Mouse (Mus musculus) lung, embryonic 14.5 days (tissue): ENCODE data around the gene Fanca. TPM values are rescaled to one million over a fixed set of nuclear protein-coding genes. Genes with fewer than 3 reads are reported as not detected.

ENCODE experiments used
- ATAC-seq: fragments of 200-750 bp; cut with Nextera tagmentation; 2 replicates; pipeline ENCODE4 v1.8.0; 2017; ENCODE audit warnings: mild to moderate bottlenecking, moderate TSS enrichment, moderate library complexity; ENCODE audit not compliant: insufficient read depth
- DNase-seq: peaks from one replicate; pipeline ENCODE4 v3.0.0-alpha.2; 2015
- H3K27ac ChIP-seq: fragments of 300-500 bp; sonication (generic); 2 replicates; pipeline ENCODE4 v1.5.1; 2014; ENCODE audit warnings: low read depth, mild to moderate bottlenecking, moderate library complexity
- H3K27me3 ChIP-seq: fragments of 300-500 bp; sonication (generic); 2 replicates; pipeline ENCODE4 v1.6.1; 2014; ENCODE audit warnings: low read length, control low read depth; ENCODE audit not compliant: insufficient read depth
- H3K36me3 ChIP-seq: fragments of 300-500 bp; sonication (generic); 2 replicates; pipeline ENCODE4 v1.6.1; 2014; ENCODE audit warnings: control low read depth; ENCODE audit not compliant: insufficient read depth
- H3K4me1 ChIP-seq: fragments of 300-500 bp; sonication (generic); 2 replicates; pipeline ENCODE4 v1.6.1; 2014; ENCODE audit warnings: antibody characterized with exemption, control low read depth; ENCODE audit not compliant: insufficient read depth
- H3K4me2 ChIP-seq: fragments of 300-500 bp; sonication (generic); 2 replicates; pipeline ENCODE4 v1.6.1; 2014; ENCODE audit warnings: mild to moderate bottlenecking
- H3K4me3 ChIP-seq: fragments of 300-500 bp; sonication (generic); 2 replicates; pipeline ENCODE4 v1.5.1; 2014; ENCODE audit warnings: low read depth, low read length
- H3K9ac ChIP-seq: fragments of 300-500 bp; sonication (generic); 2 replicates; pipeline ENCODE4 v1.6.1; 2014
- H3K9me3 ChIP-seq: fragments of 300-500 bp; sonication (generic); 2 replicates; pipeline ENCODE4 v1.6.1; 2016; ENCODE audit warnings: low read depth, low read length, control low read depth
- CTCF ChIP-seq: IDR thresholded peaks from 2 replicates; pipeline ENCODE4 v1.5.1; 2016; ENCODE audit warnings: antibody characterized with exemption, low read depth
- WGBS: fragments of 180-500 bp; shearing (Covaris S2); extraction: QIAGEN DNeasy Blood & Tissue Kit; methylation state at CpG from one replicate; pipeline ENCODE4 v1.1.7; 2014; 5-methylcytosine and 5-hydroxymethylcytosine counted together
- polyA plus RNA-seq: library from polyadenylated mRNA; unstranded; fragments of >200 nt; fragmentation: Nextera tagmentation; extraction: Ambion mirVana; gene quantifications from 2 replicates; pipeline ENCODE4 v1.2.1, GENCODE M21; 2014

Fanca gene
- polyA plus RNA-seq, 1 experiment from 2014 or later: 41.6 TPM

GRCm38 (mm10) chr8:123331301-123331700, 12.9 kb upstream of the Fanca start:
- Histone ChIP-seq H3K4me2 (no peak overlapping the region), H3K27ac (no peak overlapping the region), H3K36me3 (no peaks in the 10 kb centered on the region), H3K4me3 (no peak overlapping the region), H3K27me3 (peaks cover 10% of the 10 kb centered on the region; the same call in 1 of the 2 replicates), H3K4me1 (0 out of 2 replicates have a peak, but pooled peaks cover 3% of the 10 kb centered on the region), H3K9ac (no peak overlapping the region), H3K9me3 (no peaks in the 10 kb centered on the region)
- ATAC-seq (no peak), DNase-seq (no peak)
- no peak for TF ChIP-seq CTCF
- 69% methylated on average over 2 of the region's 2 CpGs for WGBS

GRCm38 (mm10) chr8:123330701-123331100, 12.3 kb upstream of the Fanca start:
- Histone ChIP-seq H3K27me3 (peaks cover 10% of the 10 kb centered on the region; the same call in 1 of the 2 replicates), H3K4me3 (no peak overlapping the region), H3K4me2 (no peak overlapping the region), H3K9ac (no peak overlapping the region), H3K9me3 (no peaks in the 10 kb centered on the region), H3K27ac (no peak overlapping the region), H3K4me1 (0 out of 2 replicates have a peak, but pooled peaks cover 3% of the 10 kb centered on the region), H3K36me3 (no peaks in the 10 kb centered on the region)
- DNase-seq (no peak), ATAC-seq (no peak)
- no peak for TF ChIP-seq CTCF
- 41% methylated on average over 6 of the region's 6 CpGs for WGBS

GRCm38 (mm10) chr8:123329961-123330360, 11.6 kb upstream of the Fanca start:
- Histone ChIP-seq H3K27ac (no peak overlapping the region), H3K36me3 (no peaks in the 10 kb centered on the region), H3K4me1 (0 out of 2 replicates have a peak, but pooled peaks cover 3% of the 10 kb centered on the region), H3K9ac (no peak overlapping the region), H3K4me2 (no peak overlapping the region), H3K27me3 (peaks cover 10% of the 10 kb centered on the region; the same call in 1 of the 2 replicates), H3K9me3 (no peaks in the 10 kb centered on the region), H3K4me3 (no peak overlapping the region)
- no peak for TF ChIP-seq CTCF
- ATAC-seq: no peak
- DNase-seq: no peak
- 61% methylated on average over 5 of the region's 5 CpGs for WGBS

GRCm38 (mm10) chr8:123329350-123329749, 11.0 kb upstream of the Fanca start:
- Histone ChIP-seq H3K9me3 (no peaks in the 10 kb centered on the region), H3K9ac (no peak overlapping the region), H3K27me3 (peaks cover 9% of the 10 kb centered on the region; the same call in 1 of the 2 replicates), H3K27ac (no peak overlapping the region), H3K4me1 (0 out of 2 replicates have a peak, but pooled peaks cover 3% of the 10 kb centered on the region), H3K36me3 (no peaks in the 10 kb centered on the region), H3K4me2 (no peak overlapping the region), H3K4me3 (no peak overlapping the region)
- WGBS: 67% methylated on average over 4 of the region's 4 CpGs
- DNase-seq (no peak), ATAC-seq (no peak)
- TF ChIP-seq CTCF: no peak

- Histone ChIP-seq H3K27me3 (peaks cover 1% of the 10 kb centered on the region; the same call in 1 of the 2 replicates), H3K4me1 (0 out of 2 replicates have a peak, but pooled peaks cover 3% of the 10 kb centered on the region), H3K4me3 (no peak overlapping the region), H3K27ac (no peak overlapping the region), H3K9ac (no peak overlapping the region), H3K9me3 (no peaks in the 10 kb centered on the region), H3K36me3 (no peaks in the 10 kb centered on the region), H3K4me2 (no peak overlapping the region)
- TF ChIP-seq CTCF: no peak
- WGBS: 86% methylated on average over 2 of the region's 2 CpGs
- DNase-seq (no peak), ATAC-seq (no peak)
These were observed 10.2 kb upstream of the Fanca start for GRCm38 (mm10) chr8:123328552-123328951.

- no peaks in the 10 kb centered on the region for H3K36me3 ChIP-seq
These were observed 1.3 kb upstream of the Fanca start for GRCm38 (mm10) chr8:123319522-123320164.

DNA sequence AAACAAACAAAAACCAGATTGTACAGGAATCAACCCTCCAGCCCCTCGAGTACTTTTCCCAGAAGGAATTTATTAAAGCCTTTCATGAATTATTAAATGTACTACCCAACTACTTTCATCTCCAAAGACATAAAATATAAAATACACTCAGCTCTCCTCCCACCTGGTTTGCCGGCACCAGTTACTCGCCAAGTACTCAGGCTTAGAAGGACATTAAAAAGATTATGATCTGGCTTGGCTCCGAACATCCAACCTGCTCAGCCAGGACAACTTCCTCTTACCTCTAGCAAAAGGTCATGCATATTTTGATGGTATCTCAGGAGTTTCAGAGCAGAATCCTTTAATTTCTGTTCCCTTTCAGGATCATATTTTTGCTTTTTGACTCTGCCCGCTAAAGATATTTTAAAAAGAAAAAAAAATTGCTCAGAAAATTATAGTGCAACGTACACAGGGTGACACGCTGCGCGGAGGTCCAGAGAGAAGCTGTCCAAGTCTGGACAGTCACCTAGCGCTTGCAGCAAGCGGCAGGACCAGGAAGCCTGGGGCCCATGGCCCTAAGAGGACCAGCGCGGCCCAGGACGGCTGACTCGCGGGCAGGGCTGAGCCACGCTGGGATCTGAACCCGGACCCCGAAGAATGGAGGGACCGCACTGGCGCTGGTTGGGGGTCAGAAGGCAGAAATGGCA, 452 bp downstream of the Fanca start:
- no peaks in the 10 kb centered on the region for H3K9me3 ChIP-seq
- ATAC-seq (peak; percentile 83), DNase-seq (no peak)
- no peak; the same call in 1 of the 2 replicates for TF ChIP-seq CTCF
- H3K4me1 ChIP-seq: no peaks in the 10 kb centered on the region; the same call in 1 of the 2 replicates
- H3K4me3 ChIP-seq: peak overlapping the region; percentile 66
- peak overlapping the region; percentile 67 for H3K9ac ChIP-seq
- H3K27ac ChIP-seq: no peak overlapping the region
- H3K4me2 ChIP-seq: peak overlapping the region; percentile 64
- WGBS: 4% methylated on average over 21 of the region's 21 CpGs
- H3K36me3 ChIP-seq: 0 out of 2 replicates have a peak, but pooled peaks cover 2% of the 10 kb centered on the region
- no peaks in the 10 kb centered on the region for H3K27me3 ChIP-seq

More at GRCm38 (mm10) chr8:123319522-123320164, 1.3 kb upstream of the Fanca start:
- Histone ChIP-seq H3K4me1 (no peaks in the 10 kb centered on the region; the same call in 1 of the 2 replicates), H3K4me3 (no peak overlapping the region), H3K27ac (no peak overlapping the region), H3K9me3 (no peaks in the 10 kb centered on the region), H3K9ac (no peak overlapping the region), H3K4me2 (peak overlapping the region; percentile 64; the same call in 1 of the 2 replicates), H3K27me3 (no peaks in the 10 kb centered on the region)
- WGBS: 27% methylated on average over 7 of the region's 7 CpGs
- ATAC-seq: 0 out of 2 replicates have a peak, but pooled peaks have one; percentile 8
- peak; percentile 85 for DNase-seq
- TF ChIP-seq CTCF: peak; percentile 85
